Mouse (Mus musculus) heart, postnatal 0 days (tissue): ENCODE data around the gene Tarsl2. TPM values are rescaled to one million over a fixed set of nuclear protein-coding genes. Genes with fewer than 3 reads are reported as not detected.

Source experiments
- ATAC-seq: fragments of 200-750 bp; cut with Nextera tagmentation; 2 replicates; pipeline ENCODE4 v1.8.0; 2017; ENCODE audit warnings: low read depth, moderate number of reproducible peaks, moderate library complexity; ENCODE audit not compliant: insufficient read depth
- DNase-seq: peaks from one replicate; pipeline ENCODE4 v3.0.0-alpha.2; 2016; ENCODE audit warnings: low spot score
- H3K27ac ChIP-seq: fragments of 300-500 bp; sonication (generic); 2 replicates; pipeline ENCODE4 v1.5.1; 2014; ENCODE audit warnings: low read depth, mild to moderate bottlenecking
- H3K27me3 ChIP-seq: fragments of 300-500 bp; sonication (generic); 2 replicates; pipeline ENCODE4 v1.6.1; 2014; ENCODE audit warnings: low read length, mixed read lengths; ENCODE audit not compliant: control insufficient read depth, insufficient read depth
- H3K36me3 ChIP-seq: fragments of 300-500 bp; sonication (generic); replicated peaks from 2 replicates; pipeline ENCODE4 v1.6.1; 2014; ENCODE audit warnings: low read length, mixed read lengths; ENCODE audit not compliant: control insufficient read depth, insufficient read depth
- H3K4me1 ChIP-seq: fragments of 300-500 bp; sonication (generic); 2 replicates; pipeline ENCODE4 v1.6.1; 2014; ENCODE audit warnings: antibody characterized with exemption; ENCODE audit not compliant: control insufficient read depth, insufficient read depth
- H3K4me2 ChIP-seq: fragments of 300-500 bp; sonication (generic); 2 replicates; pipeline ENCODE4 v1.6.1; 2014; ENCODE audit warnings: low read depth, mild to moderate bottlenecking, low read length, moderate library complexity
- H3K4me3 ChIP-seq: fragments of 300-500 bp; sonication (generic); 2 replicates; pipeline ENCODE4 v1.5.1; 2014; ENCODE audit warnings: low read depth, low read length
- H3K9ac ChIP-seq: fragments of 300-500 bp; sonication (generic); replicated peaks from 2 replicates; pipeline ENCODE4 v1.6.1; 2014; ENCODE audit warnings: low read depth, low read length, mixed read lengths
- H3K9me3 ChIP-seq: fragments of 300-500 bp; sonication (generic); replicated peaks from 2 replicates; pipeline ENCODE4 v1.6.1; 2016; ENCODE audit warnings: low read length; ENCODE audit not compliant: control insufficient read depth
- CTCF ChIP-seq: IDR thresholded peaks from 2 replicates; pipeline ENCODE4 v1.5.1; 2016; ENCODE audit warnings: antibody characterized with exemption, control low read depth, low read depth
- EP300 ChIP-seq: IDR thresholded peaks from 2 replicates; pipeline ENCODE4 v1.6.1; 2016; ENCODE audit warnings: antibody characterized with exemption, low read depth
- WGBS: fragments of 180-500 bp; shearing (Covaris S2); extraction: QIAGEN DNeasy Blood & Tissue Kit; methylation state at CpG from one replicate; pipeline ENCODE4 v1.1.7; 2014; 5-methylcytosine and 5-hydroxymethylcytosine counted together
- polyA plus RNA-seq: library from polyadenylated mRNA; unstranded; fragments of >200 nt; fragmentation: Nextera tagmentation; extraction: Ambion mirVana; gene quantifications from 2 replicates; pipeline ENCODE4 v1.2.1, GENCODE M21; 2015
- total RNA-seq: library from RNA; depleted of rRNA; stranded (reverse); fragments of >200 nt; gene quantifications from 2 replicates; pipeline ENCODE4 v1.2.3, GENCODE M21; 2014; ENCODE audit warnings: low replicate concordance

Tarsl2 gene
- total and polyA plus RNA-seq, 2 experiments from 2014 or later, result 15.8 to 17.6 TPM

GRCm38 (mm10) chr7:65657490-65658120, 12.9 kb downstream of the Tarsl2 start:
- H3K36me3 ChIP-seq, result peaks cover 42% of the 10 kb centered on the region
- DNase-seq, result no peak
- H3K27ac ChIP-seq, result no peak overlapping the region
- no peaks in the 10 kb centered on the region for H3K4me1 ChIP-seq
- TF ChIP-seq EP300, result no peak
- TF ChIP-seq CTCF, result no peak
- no peak overlapping the region for H3K9ac ChIP-seq
- no peak overlapping the region for H3K4me2 ChIP-seq
- ATAC-seq, result no peak
- 87% methylated on average over 2 of the region's 2 CpGs for WGBS
- H3K27me3 ChIP-seq, result no peaks in the 10 kb centered on the region
- H3K4me3 ChIP-seq, result no peak overlapping the region
- H3K9me3 ChIP-seq, result no peaks in the 10 kb centered on the region

GRCm38 (mm10) chr7:65663225-65663790, 18.6 kb downstream of the Tarsl2 start:
- Histone ChIP-seq H3K4me2 (no peak overlapping the region), H3K4me3 (no peak overlapping the region), H3K36me3 (peaks cover 41% of the 10 kb centered on the region), H3K27me3 (no peaks in the 10 kb centered on the region), H3K27ac (no peak overlapping the region), H3K9ac (no peak overlapping the region), H3K4me1 (no peaks in the 10 kb centered on the region), H3K9me3 (no peaks in the 10 kb centered on the region)
- DNase-seq, result no peak
- TF ChIP-seq EP300, result no peak
- no peak for TF ChIP-seq CTCF
- 80% methylated on average over 11 of the region's 11 CpGs for WGBS
- ATAC-seq, result no peak

GRCm38 (mm10) chr7:65663886-65664285, 19.2 kb downstream of the Tarsl2 start:
- DNase-seq, result no peak
- TF ChIP-seq CTCF (no peak), EP300 (no peak)

GRCm38 (mm10) chr7:65667491-65667890, 22.8 kb downstream of the Tarsl2 start:
- TF ChIP-seq EP300, result no peak
- TF ChIP-seq CTCF, result no peak
- DNase-seq (no peak), ATAC-seq (no peak)
- Histone ChIP-seq H3K4me3 (no peak overlapping the region), H3K27ac (no peak overlapping the region), H3K27me3 (no peaks in the 10 kb centered on the region), H3K9ac (no peak overlapping the region), H3K4me1 (no peaks in the 10 kb centered on the region), H3K4me2 (no peak overlapping the region), H3K36me3 (peaks cover 43% of the 10 kb centered on the region), H3K9me3 (no peaks in the 10 kb centered on the region)
- 78% methylated on average over 6 of the region's 6 CpGs for WGBS

More at GRCm38 (mm10) chr7:65663886-65664285, 19.2 kb downstream of the Tarsl2 start:
- no peaks in the 10 kb centered on the region for H3K9me3 ChIP-seq
- WGBS, result 53% methylated on average over 14 of the region's 14 CpGs
- H3K4me2 ChIP-seq, result no peak overlapping the region; the same call in 1 of the 2 replicates
- H3K4me1 ChIP-seq, result no peaks in the 10 kb centered on the region
- no peak for ATAC-seq
- H3K27me3 ChIP-seq, result no peaks in the 10 kb centered on the region
- no peak overlapping the region for H3K9ac ChIP-seq
- no peak overlapping the region for H3K4me3 ChIP-seq
- H3K27ac ChIP-seq, result no peak overlapping the region
- H3K36me3 ChIP-seq, result peaks cover 41% of the 10 kb centered on the region

- DNase-seq, result no peak
- Histone ChIP-seq H3K4me1 (no peaks in the 10 kb centered on the region), H3K27ac (no peak overlapping the region), H3K4me2 (no peak overlapping the region), H3K9me3 (no peaks in the 10 kb centered on the region), H3K36me3 (peaks cover 42% of the 10 kb centered on the region), H3K9ac (no peak overlapping the region), H3K27me3 (no peaks in the 10 kb centered on the region), H3K4me3 (no peak overlapping the region)
- TF ChIP-seq EP300 (no peak), CTCF (no peak)
- no peak for ATAC-seq
- 73% methylated on average over 10 of the region's 10 CpGs for WGBS
These were observed 33.4 kb downstream of the Tarsl2 start for GRCm38 (mm10) chr7:65678050-65678449.
